In genomic region chr3:93403936-93404335, GRCm38 (mm10) we compare ENCODE assay signal across 29 mouse cellular contexts. TPM values are rescaled to one million over a fixed set of nuclear protein-coding genes. Genes with fewer than 3 reads are reported as not detected.
"Had no signal": no experiment of that assay in that cellular context is flagged by ENCODE, and none has a peak within 500 bp of the region (broad histone marks: within the 10 kb centered on the region; RNA-seq: fewer than 3 reads in every experiment).

No protein-coding gene starts in this region.

- H3K27me3 ChIP-seq: heart, embryonic 13.5 days; heart, embryonic 15.5 days; hindbrain, embryonic 13.5 days; hindbrain, embryonic 15.5 days; kidney, embryonic 15.5 days; limb, embryonic 12.5 days; limb, embryonic 15.5 days had no signal

- H3K4me2 ChIP-seq: heart, embryonic 11.5 days; heart, embryonic 13.5 days; heart, embryonic 15.5 days; hindbrain, embryonic 13.5 days; hindbrain, embryonic 15.5 days; kidney, embryonic 15.5 days; limb, embryonic 12.5 days; limb, embryonic 15.5 days had no signal

- H3K4me1 ChIP-seq: heart, embryonic 13.5 days; heart, embryonic 15.5 days; hindbrain, embryonic 13.5 days; hindbrain, embryonic 15.5 days; kidney, embryonic 15.5 days; limb, embryonic 12.5 days; limb, embryonic 15.5 days had no signal

- H3K36me3 ChIP-seq: heart, embryonic 13.5 days; heart, embryonic 15.5 days; hindbrain, embryonic 13.5 days; hindbrain, embryonic 15.5 days; kidney, embryonic 15.5 days; limb, embryonic 12.5 days; limb, embryonic 15.5 days had no signal

- H3K9ac ChIP-seq: heart, embryonic 13.5 days; heart, embryonic 15.5 days; hindbrain, embryonic 13.5 days; hindbrain, embryonic 15.5 days; kidney, embryonic 15.5 days; limb, embryonic 12.5 days; limb, embryonic 15.5 days had no signal

- H3K9me3 ChIP-seq: heart, embryonic 13.5 days; heart, embryonic 15.5 days; hindbrain, embryonic 13.5 days; hindbrain, embryonic 15.5 days; kidney, embryonic 15.5 days; limb, embryonic 12.5 days; limb, embryonic 15.5 days had no signal

- H3K4me3 ChIP-seq: heart, adult 2 months; heart, embryonic 13.5 days; heart, embryonic 15.5 days; hindbrain, embryonic 13.5 days; hindbrain, embryonic 15.5 days; kidney, embryonic 15.5 days; limb, embryonic 12.5 days; limb, embryonic 15.5 days had no signal

- H3K27ac ChIP-seq: heart, adult 2 months; heart, embryonic 13.5 days; heart, embryonic 15.5 days; hindbrain, embryonic 13.5 days; hindbrain, embryonic 15.5 days; hindbrain, postnatal 0 days; kidney, embryonic 15.5 days; kidney, postnatal 0 days; limb, embryonic 12.5 days; limb, embryonic 15.5 days had no signal

- ATAC-seq: hindbrain, postnatal 0 days; intestine, embryonic 16.5 days had no signal

- DNase-seq: gastrocnemius, postnatal 14 days; gastrocnemius, postnatal 36 days; heart, adult 11 months; heart, adult 2 months; heart, postnatal 14 days; heart, postnatal 36 days; kidney, adult 11 months; kidney, adult 2 months; kidney, adult 9 months; kidney, postnatal 14 days; kidney, postnatal 36 days; layer of hippocampus, adult 9-11 months; layer of hippocampus, postnatal 36 days; left cerebral cortex, postnatal 4 days had no signal

RNA-seq across cellular contexts. Expression of gene Rptn, which starts 10.4 kb away (rescaled TPM):
- polyA plus RNA-seq: gonadal fat pad, adult 2 months; heart, embryonic 11.5 days; heart, embryonic 13.5 days; heart, embryonic 15.5 days; heart, postnatal 0 days; hindbrain, embryonic 11.5 days; hindbrain, embryonic 13.5 days; hindbrain, embryonic 15.5 days; hindbrain, postnatal 0 days; intestine, embryonic 14.5 days; intestine, embryonic 16.5 days; kidney, adult 2 months; kidney, embryonic 15.5 days; limb, embryonic 12.5 days had no signal
